Mouse (Mus musculus) intestine, embryonic 14.5 days (tissue): ENCODE measurements at regions not wholly inside any gene's neighbourhood (a gene's known extent, or its start where the extent isn't known, plus 50 kb on each side); places are given as distances from the start of the nearest gene placed in this dataset.

ENCODE experiments used
- ATAC-seq: fragments of 200-750 bp; cut with Nextera tagmentation; replicated peaks from 2 replicates; pipeline ENCODE4 v1.8.0; 2017; ENCODE audit warnings: low read depth, moderate number of reproducible peaks, moderate TSS enrichment, moderate library complexity; ENCODE audit not compliant: low FRiP score, low TSS enrichment
- DNase-seq: peaks from one replicate; pipeline ENCODE4 v3.0.0-alpha.2; 2018; ENCODE audit warnings: low spot score
- H3K27ac ChIP-seq: fragments of 300-500 bp; sonication (generic); 2 replicates; pipeline ENCODE4 v1.5.1; 2014; ENCODE audit warnings: low read depth, mild to moderate bottlenecking, control low read depth
- H3K27me3 ChIP-seq: fragments of 300-500 bp; sonication (generic); replicated peaks from 2 replicates; pipeline ENCODE4 v1.6.1; 2014; ENCODE audit warnings: low read length, control low read depth; ENCODE audit not compliant: control insufficient read depth, insufficient read depth
- H3K36me3 ChIP-seq: fragments of 300-500 bp; sonication (generic); 2 replicates; pipeline ENCODE4 v1.6.1; 2014; ENCODE audit warnings: low read length, control low read depth; ENCODE audit not compliant: control insufficient read depth, insufficient read depth
- H3K4me1 ChIP-seq: fragments of 300-500 bp; sonication (generic); replicated peaks from 2 replicates; pipeline ENCODE4 v1.6.1; 2014; ENCODE audit warnings: low read length, control low read depth, mixed read lengths; ENCODE audit not compliant: control insufficient read depth, insufficient read depth
- H3K4me2 ChIP-seq: fragments of 300-500 bp; sonication (generic); 2 replicates; pipeline ENCODE4 v1.6.1; 2014; ENCODE audit warnings: low read length
- H3K4me3 ChIP-seq: fragments of 300-500 bp; sonication (generic); 2 replicates; pipeline ENCODE4 v1.5.1; 2014; ENCODE audit warnings: low read depth, low read length, control low read depth, mixed read lengths
- H3K9ac ChIP-seq: fragments of 300-500 bp; sonication (generic); 2 replicates; pipeline ENCODE4 v1.6.1; 2014; ENCODE audit warnings: mild to moderate bottlenecking, low read length
- H3K9me3 ChIP-seq: fragments of 300-500 bp; sonication (generic); 2 replicates; pipeline ENCODE4 v1.6.1; 2016; ENCODE audit warnings: low read length, control low read depth; ENCODE audit not compliant: control insufficient read depth
- WGBS: fragments of 180-500 bp; shearing (Covaris S2); extraction: QIAGEN DNeasy Blood & Tissue Kit; methylation state at CpG from one replicate; pipeline ENCODE4 v1.1.7; 2014; 5-methylcytosine and 5-hydroxymethylcytosine counted together

DNA sequence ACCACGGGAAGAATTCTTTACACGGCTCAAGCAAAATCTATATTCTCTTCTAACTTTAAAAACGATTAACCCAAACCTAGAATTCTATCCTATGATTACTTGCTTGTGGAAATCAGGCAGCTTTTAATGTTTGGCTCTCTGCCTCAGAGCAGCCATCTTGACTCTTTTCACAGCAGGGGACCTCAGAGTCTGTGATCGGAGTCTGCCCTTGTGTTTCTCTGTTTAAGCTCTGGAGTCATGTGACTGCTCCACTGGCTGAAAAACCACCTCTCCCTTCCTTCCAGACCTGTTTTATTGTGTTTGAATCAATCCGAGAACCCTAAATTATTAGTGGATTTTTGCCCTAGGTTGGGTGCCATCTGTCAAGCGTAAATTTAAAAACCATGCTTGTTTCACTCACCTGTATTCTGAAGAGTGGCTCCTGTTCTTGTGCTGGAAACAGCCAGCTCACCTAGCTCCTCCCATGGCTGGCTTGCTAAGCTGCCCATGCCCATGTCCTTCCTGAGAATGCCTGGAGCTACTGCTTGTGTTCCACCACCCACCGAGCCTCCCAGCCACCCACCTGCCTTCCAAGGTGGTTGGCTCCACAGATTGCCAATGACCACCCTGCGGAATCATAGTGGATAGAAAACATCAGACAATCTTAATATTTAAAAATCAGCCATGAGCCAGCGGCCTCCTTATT lies 62.6 kb downstream of the Perp start:
- no peak overlapping the region for H3K27ac ChIP-seq
- H3K27me3 ChIP-seq, result no peaks in the 10 kb centered on the region
- H3K9ac ChIP-seq, result no peak overlapping the region
- H3K4me1 ChIP-seq, result no peaks in the 10 kb centered on the region
- no peaks in the 10 kb centered on the region for H3K36me3 ChIP-seq
- H3K9me3 ChIP-seq, result no peaks in the 10 kb centered on the region; the same call in 1 of the 2 replicates
- no peak overlapping the region for H3K4me2 ChIP-seq
- ATAC-seq, result no peak
- H3K4me3 ChIP-seq, result no peak overlapping the region
- DNase-seq, result no peak
- WGBS, result 88% methylated on average over 9 of the region's 9 CpGs

DNA sequence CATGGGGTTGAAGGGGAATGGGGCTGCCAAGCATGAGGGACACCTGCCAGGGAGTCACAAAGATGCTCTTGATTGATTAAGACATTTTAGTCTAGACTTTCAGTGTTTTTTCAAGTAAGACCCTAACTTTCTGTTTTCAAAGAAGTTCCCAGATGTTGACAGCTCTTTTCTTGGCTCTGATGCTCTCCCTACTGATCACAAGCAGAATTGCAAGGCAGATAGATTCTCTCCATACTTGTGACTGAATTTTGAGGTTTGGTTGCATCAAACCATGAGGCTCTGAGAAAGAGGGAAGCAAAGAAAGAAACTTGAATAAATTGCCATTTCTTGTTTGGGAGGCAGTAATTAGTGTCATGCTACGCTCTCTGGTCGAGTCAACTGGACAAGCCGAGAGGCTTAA lies 64.5 kb downstream of the Perp start:
- Histone ChIP-seq H3K9ac (no peak overlapping the region), H3K27me3 (no peaks in the 10 kb centered on the region), H3K4me1 (no peaks in the 10 kb centered on the region), H3K4me3 (no peak overlapping the region), H3K27ac (no peak overlapping the region), H3K36me3 (no peaks in the 10 kb centered on the region), H3K9me3 (no peaks in the 10 kb centered on the region; the same call in 1 of the 2 replicates), H3K4me2 (no peak overlapping the region)
- DNase-seq, result no peak
- no peak for ATAC-seq
- WGBS, result 83% methylated on average over 3 of the region's 3 CpGs

DNA sequence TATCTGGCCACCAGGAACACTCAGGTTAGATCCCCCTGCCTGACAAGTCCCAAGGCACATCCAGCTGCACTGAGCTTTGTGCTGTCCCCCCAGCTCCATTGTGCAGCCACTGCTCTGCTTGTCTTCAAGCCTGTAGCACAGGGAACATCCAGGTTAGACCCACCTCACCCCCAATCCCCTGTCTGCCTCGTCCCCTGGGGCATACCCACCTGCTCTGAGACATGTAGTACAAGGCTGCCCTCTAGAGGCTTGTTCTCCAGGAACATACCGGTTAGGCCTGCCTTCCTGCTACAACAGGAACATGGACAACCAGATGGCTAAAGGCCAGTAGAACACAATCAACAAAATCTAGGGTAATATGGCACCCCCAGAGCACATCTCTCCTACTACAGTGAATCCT lies 66.1 kb downstream of the Perp start:
- H3K27ac ChIP-seq, result no peak overlapping the region
- peak; percentile 65 for DNase-seq

DNA sequence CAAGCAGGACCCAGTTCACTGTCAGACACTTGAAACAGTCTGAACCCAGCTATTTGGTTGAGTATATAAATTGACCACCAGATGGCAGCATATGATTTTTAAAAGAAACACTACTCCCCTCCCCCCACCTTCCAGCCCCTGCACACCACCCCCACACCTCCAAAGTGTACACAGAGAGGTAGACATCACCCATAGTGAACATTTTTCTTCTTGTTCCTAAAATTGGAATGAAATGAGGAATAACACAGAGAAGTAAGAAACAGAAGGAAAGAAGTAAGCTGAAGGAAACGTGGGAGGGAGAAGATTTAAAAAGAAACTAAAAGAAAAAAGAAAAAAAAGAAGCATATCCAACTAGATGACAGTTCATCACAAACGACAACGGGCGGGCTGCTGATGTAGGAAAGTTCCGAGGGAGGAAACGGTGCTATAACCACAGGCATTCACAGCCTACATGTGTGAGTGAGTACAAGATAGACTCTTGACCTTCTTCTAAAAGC lies 72.3 kb downstream of the Perp start:
- ATAC-seq, result no peak
- Histone ChIP-seq H3K4me2 (no peak overlapping the region), H3K36me3 (no peaks in the 10 kb centered on the region), H3K9ac (no peak overlapping the region), H3K27me3 (no peaks in the 10 kb centered on the region), H3K4me1 (no peaks in the 10 kb centered on the region), H3K4me3 (no peak overlapping the region), H3K27ac (no peak overlapping the region), H3K9me3 (no peaks in the 10 kb centered on the region)
- WGBS, result 64% methylated on average over 6 of the region's 6 CpGs
- DNase-seq, result no peak

More for the DNA sequence above, 66.1 kb downstream of the Perp start:
- Histone ChIP-seq H3K4me2 (no peak overlapping the region), H3K36me3 (no peaks in the 10 kb centered on the region), H3K27me3 (no peaks in the 10 kb centered on the region), H3K9ac (no peak overlapping the region), H3K9me3 (no peaks in the 10 kb centered on the region; the same call in 1 of the 2 replicates), H3K4me1 (no peaks in the 10 kb centered on the region), H3K4me3 (no peak overlapping the region)
- 10% methylated on average over 2 of the region's 2 CpGs for WGBS
- ATAC-seq, result no peak

DNA sequence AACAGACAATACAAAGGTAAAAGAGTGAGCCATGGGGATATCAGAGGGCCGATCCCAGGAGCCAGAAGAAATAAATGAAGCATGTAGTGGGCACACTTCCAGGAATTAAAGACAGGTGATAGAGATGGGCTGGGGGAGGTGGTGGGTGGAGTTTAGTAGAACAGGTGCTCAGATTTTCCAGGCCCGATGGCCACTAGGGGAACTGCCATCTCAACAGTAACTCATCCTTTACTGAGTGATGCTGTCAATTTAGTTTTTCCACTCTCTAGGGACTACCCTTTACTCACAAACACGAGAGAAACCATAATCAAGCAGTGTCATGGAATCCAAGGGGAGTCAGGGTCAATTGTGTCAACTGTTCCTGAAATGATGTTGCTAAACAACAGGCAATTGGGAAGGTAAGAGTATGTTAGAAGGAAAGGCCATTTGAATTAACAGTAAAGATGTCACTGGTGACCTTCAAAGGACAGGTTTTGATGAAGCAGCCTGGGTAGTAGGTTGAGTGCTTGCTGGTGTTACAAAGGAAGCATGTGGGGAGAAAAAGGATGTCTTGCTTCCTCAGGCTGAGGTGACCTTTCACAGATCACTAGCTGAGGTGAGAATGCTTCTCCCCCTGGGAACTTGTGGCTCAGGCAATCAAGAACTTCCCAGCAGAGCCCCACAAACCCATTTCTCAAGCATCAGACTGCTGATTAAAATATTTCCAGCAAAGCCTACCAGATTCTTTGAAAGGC lies 78.4 kb downstream of the Perp start:
- 65% methylated on average over 3 of the region's 3 CpGs for WGBS
- Histone ChIP-seq H3K4me1 (no peaks in the 10 kb centered on the region), H3K36me3 (no peaks in the 10 kb centered on the region), H3K27ac (no peak overlapping the region), H3K4me3 (no peak overlapping the region), H3K9ac (no peak overlapping the region), H3K27me3 (no peaks in the 10 kb centered on the region), H3K9me3 (no peaks in the 10 kb centered on the region), H3K4me2 (no peak overlapping the region)
- no peak for ATAC-seq
- DNase-seq, result no peak

DNA sequence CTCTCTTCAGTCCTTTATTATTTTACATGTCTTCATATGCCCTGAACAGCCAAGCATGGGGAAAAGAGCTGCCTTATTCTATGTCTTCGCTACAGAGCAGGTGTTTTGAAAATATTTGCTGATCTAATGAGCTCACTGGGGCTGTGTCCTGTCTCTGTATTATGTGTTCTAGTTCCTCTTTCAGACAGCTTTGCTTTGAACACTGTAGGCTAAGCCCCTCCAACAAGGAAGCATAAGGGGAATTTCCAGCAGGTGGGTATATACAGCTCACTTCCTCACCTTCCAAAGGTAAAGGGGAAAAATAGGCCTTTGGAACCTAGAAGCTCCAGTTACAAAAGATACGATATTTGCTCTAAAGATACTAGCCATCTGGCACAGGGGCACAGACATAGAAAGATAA lies 83.0 kb downstream of the Perp start:
- WGBS, result 89% methylated on average over 2 of the region's 2 CpGs
- DNase-seq, result no peak
- Histone ChIP-seq H3K4me2 (no peak overlapping the region), H3K9me3 (no peaks in the 10 kb centered on the region), H3K27ac (no peak overlapping the region), H3K4me3 (no peak overlapping the region), H3K4me1 (no peaks in the 10 kb centered on the region), H3K27me3 (no peaks in the 10 kb centered on the region), H3K9ac (no peak overlapping the region), H3K36me3 (no peaks in the 10 kb centered on the region)
- no peak for ATAC-seq

DNA sequence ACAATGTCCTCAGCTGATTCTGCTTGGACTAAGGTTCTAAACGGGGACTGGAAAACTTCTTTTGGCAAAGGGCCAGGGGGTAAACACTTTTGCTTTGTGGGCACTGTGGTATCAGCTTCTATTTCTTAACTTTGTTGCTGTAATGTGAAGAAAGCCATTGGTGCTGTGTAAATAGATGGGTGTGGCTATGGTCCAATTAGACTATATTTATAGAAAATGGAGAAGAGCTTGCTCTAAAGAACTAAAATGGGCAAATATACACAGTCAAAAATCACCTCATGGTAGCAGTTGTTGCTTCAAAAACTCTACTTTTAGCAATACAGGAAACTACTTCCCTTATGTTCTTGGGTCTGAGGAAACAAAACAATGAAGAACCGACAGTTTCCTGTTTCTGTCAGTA lies 84.1 kb downstream of the Tnfaip3 start:
- Histone ChIP-seq H3K4me2 (no peak overlapping the region), H3K36me3 (no peaks in the 10 kb centered on the region), H3K4me3 (no peak overlapping the region), H3K27ac (no peak overlapping the region), H3K9ac (no peak overlapping the region), H3K9me3 (no peaks in the 10 kb centered on the region), H3K27me3 (no peaks in the 10 kb centered on the region), H3K4me1 (no peaks in the 10 kb centered on the region)
- ATAC-seq (no peak), DNase-seq (no peak)
- 41% methylated on average over 2 of the region's 2 CpGs for WGBS

DNA sequence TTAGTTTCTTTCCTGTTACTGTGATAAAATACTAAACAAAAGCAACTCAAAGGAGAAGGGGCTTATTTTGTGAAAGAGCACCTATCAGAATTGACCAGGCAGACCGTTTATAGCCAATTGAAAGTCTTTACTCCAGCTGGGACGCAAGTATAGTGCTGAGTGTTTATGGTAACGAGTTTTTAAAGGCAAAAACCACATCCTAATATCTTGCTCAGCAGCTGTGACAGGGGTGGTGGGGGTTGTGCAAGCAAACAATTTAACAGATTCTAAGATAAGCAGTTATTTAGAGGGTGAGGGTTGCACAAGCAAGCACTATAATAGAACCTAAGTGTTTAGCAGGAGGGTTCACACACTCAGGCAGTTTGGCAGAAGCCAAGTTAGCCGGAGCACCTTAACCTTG lies 74.0 kb downstream of the Tnfaip3 start:
- Histone ChIP-seq H3K36me3 (no peaks in the 10 kb centered on the region), H3K4me2 (no peak overlapping the region), H3K4me1 (no peaks in the 10 kb centered on the region), H3K27me3 (no peaks in the 10 kb centered on the region), H3K9ac (no peak overlapping the region), H3K27ac (no peak overlapping the region), H3K9me3 (no peaks in the 10 kb centered on the region), H3K4me3 (no peak overlapping the region)
- ATAC-seq, result no peak
- 65% methylated on average over 4 of the region's 4 CpGs for WGBS
- DNase-seq, result no peak

DNA sequence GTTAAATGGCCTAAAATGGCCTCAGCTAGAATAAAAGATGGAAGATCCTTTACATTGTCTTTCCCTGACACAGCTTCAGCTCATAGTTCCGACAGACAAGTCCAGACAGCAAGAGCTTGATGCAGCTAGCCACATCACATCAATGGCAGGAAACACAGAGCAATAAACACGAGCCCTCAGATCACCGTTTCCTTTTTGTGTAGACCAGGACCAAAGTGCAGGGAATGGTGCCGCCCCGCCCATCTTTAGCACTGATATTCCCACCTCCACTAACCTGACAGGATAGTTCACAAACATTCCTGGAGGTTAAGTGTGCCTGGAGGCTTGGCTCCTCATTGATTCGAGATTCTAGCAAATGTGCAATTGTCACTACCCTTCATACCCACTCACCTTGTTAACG lies 73.5 kb downstream of the Tnfaip3 start:
- DNase-seq, result no peak
- Histone ChIP-seq H3K36me3 (no peaks in the 10 kb centered on the region), H3K9me3 (no peaks in the 10 kb centered on the region), H3K27ac (no peak overlapping the region), H3K4me2 (no peak overlapping the region), H3K27me3 (no peaks in the 10 kb centered on the region), H3K4me1 (no peaks in the 10 kb centered on the region), H3K4me3 (no peak overlapping the region), H3K9ac (no peak overlapping the region)
- ATAC-seq, result no peak
- WGBS, result 60% methylated on average over 7 of the region's 7 CpGs
